Mouse (Mus musculus) T-cell, adult 2 months (primary cell): ENCODE results near the gene Chsy1.

ENCODE experiments used
- DNase-seq: peaks from one replicate; pipeline ENCODE4 v3.0.0; 2022; ENCODE audit warnings: low spot score

Chsy1 gene

GRCm38 (mm10) chr7:66109855-66110635 lies 730 bp downstream of the Chsy1 start:
- peak; percentile 44 for DNase-seq

- DNase-seq = no peak
Observed at GRCm38 (mm10) chr7:66110636-66111112, 1.4 kb downstream of the Chsy1 start.

GRCm38 (mm10) chr7:66111211-66111610 lies 1.9 kb downstream of the Chsy1 start:
- no peak for DNase-seq

- no peak for DNase-seq
Observed at GRCm38 (mm10) chr7:66113561-66113960, 4.2 kb downstream of the Chsy1 start.

- peak; percentile 55 for DNase-seq
Observed at GRCm38 (mm10) chr7:66115821-66116343, 6.6 kb downstream of the Chsy1 start.

GRCm38 (mm10) chr7:66116906-66117482 lies 7.7 kb downstream of the Chsy1 start:
- no peak for DNase-seq

- no peak for DNase-seq
Observed at GRCm38 (mm10) chr7:66118046-66118445, 8.7 kb downstream of the Chsy1 start.

- DNase-seq = no peak
Observed at GRCm38 (mm10) chr7:66118796-66119195, 9.5 kb downstream of the Chsy1 start.

GRCm38 (mm10) chr7:66120139-66120538 lies 10.8 kb downstream of the Chsy1 start:
- DNase-seq = no peak

- no peak for DNase-seq
Observed at GRCm38 (mm10) chr7:66120702-66121396, 11.5 kb downstream of the Chsy1 start.

GRCm38 (mm10) chr7:66124551-66124968 lies 15.2 kb downstream of the Chsy1 start:
- no peak for DNase-seq

- no peak for DNase-seq
Observed at GRCm38 (mm10) chr7:66125368-66125767, 16.1 kb downstream of the Chsy1 start.

- DNase-seq = no peak
Observed at GRCm38 (mm10) chr7:66127951-66128645, 18.8 kb downstream of the Chsy1 start.

GRCm38 (mm10) chr7:66128857-66129256 lies 19.5 kb downstream of the Chsy1 start:
- no peak for DNase-seq

- DNase-seq = no peak
Observed at GRCm38 (mm10) chr7:66130296-66130695, 21.0 kb downstream of the Chsy1 start.

GRCm38 (mm10) chr7:66131776-66132421 lies 22.6 kb downstream of the Chsy1 start:
- no peak for DNase-seq

GRCm38 (mm10) chr7:66134154-66134553 lies 24.8 kb downstream of the Chsy1 start:
- no peak for DNase-seq

- DNase-seq = no peak
Observed at GRCm38 (mm10) chr7:66135644-66136043, 26.3 kb downstream of the Chsy1 start.

GRCm38 (mm10) chr7:66136187-66136586 lies 26.9 kb downstream of the Chsy1 start:
- no peak for DNase-seq

- no peak for DNase-seq
Observed at GRCm38 (mm10) chr7:66137309-66137708, 28.0 kb downstream of the Chsy1 start.

GRCm38 (mm10) chr7:66138301-66138700 lies 29.0 kb downstream of the Chsy1 start:
- no peak for DNase-seq

- no peak for DNase-seq
Observed at GRCm38 (mm10) chr7:66138878-66139277, 29.6 kb downstream of the Chsy1 start.
